Mouse (Mus musculus) c-Kit-positive CD71-positive TER-119-negative erythroid progenitor cells, embryonic 14.5 days (primary cell): Measurements from ENCODE around the gene Foxs1.
A peak's percentile ranks its signal among the peaks of the same experiment; 100 is the strongest.

Experiments
- DNase-seq: peaks from one replicate; pipeline ENCODE4 v3.0.0-alpha.2; 2013; ENCODE audit warnings: low read depth

The Foxs1 gene

DNA sequence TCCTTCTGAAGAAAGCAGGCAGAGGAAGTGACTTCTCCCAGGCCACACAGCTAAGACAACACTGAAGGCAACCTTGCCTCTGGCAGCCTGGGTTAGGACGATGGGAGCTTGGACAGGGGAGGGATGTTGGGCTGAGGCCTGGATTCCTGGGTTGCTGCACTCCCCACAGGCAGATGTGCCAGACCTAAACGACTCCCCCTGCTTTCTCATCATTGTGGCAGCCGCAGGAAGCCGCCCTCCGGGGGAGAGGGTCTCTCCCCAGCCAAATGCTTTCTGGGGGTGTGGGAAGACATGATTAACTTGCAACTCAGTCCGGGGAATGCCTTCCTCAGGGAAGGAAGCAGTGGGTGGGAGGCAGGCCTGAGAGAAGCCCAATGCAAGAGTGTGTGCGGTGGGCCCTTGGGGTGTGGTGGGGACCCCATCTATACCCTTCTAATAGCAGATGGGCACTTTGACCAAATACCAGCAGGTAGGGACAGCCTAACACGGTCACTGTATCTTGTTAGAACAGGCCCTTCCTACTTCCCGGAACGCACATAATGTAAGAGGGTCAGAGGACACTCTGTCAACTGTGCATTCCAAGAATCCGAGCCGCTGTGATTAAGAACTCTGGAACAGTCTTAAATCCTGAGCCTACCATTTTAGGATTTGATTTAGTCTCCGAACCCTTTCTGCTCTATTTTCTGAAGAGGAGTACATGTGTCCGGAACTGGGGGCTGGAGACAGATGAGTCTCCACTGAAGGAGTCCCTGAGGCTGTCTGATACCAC, 4.6 kb downstream of the Foxs1 start:
- DNase-seq: no peak

DNA sequence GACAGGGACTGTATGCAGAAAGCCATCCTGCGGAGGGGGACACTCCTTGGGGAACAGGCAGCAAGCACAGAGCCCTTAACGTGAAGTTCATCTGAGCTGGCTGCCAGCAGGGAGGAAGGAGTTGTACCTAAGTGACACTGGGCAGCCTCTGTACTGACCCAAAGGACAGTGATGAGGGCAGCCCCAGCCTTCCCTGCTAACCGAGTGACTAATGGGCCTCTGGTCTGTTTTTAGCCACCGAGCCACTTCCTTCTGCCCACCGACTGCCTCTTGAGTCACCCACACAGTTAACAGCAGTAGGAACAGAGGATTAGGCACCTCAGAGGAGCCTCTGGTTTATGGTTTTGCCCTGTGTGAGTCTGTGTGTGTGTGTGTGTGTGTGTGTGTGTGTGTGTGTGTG, 5.6 kb downstream of the Foxs1 start:
- no peak for DNase-seq

GRCm38 (mm10) chr2:152926896-152927295, 6.1 kb downstream of the Foxs1 start:
- no peak for DNase-seq

DNA sequence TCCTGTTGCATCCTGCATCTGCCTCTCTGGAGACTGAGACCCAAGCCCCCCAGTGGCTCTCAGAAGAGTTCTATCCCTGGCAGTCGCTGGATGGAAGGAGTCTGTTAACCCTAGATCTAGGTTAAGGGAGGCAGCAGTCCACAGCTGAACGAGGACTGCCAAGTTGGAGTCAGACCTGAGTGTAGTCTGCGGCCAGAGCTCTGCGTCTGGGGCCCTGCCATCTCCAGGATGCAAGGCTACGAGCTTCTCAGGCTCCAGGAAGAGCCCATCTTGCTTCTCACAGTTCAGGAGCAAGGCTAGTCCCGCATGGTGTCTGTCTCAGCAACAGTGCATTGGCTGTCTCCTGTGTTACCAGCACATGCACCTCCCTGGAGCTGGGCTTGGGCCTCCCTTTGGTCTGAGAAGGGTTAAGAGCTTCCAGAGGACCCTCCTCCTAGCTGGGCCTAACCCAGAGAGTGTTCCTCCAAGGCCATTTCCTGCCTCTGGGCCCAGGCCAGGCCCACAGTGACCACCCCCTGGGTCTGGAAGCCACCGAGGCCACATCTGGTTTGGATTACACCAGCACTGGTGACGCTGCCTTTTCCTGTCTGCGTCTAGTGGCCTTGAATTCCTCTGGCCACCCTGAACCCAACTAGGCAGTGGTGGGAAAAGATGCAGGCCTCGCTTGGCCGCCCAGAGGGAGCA, 7.7 kb downstream of the Foxs1 start:
- DNase-seq: no peak

DNA sequence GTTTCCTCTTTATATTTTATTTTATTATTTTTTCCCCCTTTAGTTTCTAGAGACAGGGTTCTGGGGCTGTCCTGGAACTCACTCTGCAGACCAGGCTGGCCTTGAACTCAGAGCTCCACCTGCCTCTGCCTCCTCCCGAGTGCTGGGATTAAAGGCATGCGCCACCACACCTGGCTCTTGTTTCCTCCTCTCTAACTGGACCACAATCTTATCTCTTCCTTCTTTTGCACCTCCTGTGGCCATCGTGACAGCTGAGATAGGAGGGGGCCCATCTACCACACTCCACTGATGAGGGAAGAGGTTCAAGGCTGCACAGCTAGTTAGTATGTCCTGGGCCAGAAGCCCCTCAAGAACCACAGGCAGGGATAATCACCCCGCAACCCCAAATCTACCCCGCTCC, 8.5 kb downstream of the Foxs1 start:
- no peak for DNase-seq

DNA sequence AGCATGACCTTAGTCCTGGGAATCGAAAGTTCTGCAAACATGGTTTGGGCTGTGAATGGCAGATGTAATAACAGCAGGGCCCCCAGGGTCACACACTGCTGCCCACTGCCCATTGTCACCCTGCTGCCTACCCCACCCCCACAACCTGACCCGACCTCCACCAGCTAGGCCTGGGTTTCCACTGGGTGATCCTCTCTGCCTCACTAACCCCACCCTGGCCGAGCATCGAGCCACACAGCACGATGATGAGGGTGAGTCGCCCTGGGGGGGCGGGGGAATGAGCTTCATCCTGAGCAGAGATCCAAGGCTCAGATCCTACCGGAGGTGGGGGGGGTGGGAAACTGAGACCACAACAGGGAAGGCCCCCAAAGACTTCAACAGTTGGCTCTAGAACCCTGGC, 8.9 kb downstream of the Foxs1 start:
- no peak for DNase-seq

DNA sequence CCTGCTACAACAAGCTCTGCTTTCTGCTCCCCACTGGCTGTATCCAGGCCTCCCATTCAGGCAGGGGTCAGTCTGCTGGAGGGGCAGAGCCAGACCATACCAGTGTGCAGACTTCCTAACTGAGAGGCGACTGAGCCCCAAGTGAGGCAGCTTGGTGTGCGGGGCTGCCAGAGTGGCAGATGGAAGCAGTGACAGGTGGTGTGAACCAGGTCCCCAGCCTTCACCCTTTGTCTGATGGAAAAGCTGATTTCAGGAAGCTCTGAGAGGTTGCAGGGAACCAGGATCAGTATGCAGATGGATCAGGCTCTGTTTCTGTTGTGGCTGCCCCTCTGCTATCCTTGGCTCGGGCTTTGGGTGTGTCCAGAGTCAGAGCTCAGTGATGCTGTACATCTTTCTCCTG, 9.4 kb downstream of the Foxs1 start:
- no peak for DNase-seq

DNA sequence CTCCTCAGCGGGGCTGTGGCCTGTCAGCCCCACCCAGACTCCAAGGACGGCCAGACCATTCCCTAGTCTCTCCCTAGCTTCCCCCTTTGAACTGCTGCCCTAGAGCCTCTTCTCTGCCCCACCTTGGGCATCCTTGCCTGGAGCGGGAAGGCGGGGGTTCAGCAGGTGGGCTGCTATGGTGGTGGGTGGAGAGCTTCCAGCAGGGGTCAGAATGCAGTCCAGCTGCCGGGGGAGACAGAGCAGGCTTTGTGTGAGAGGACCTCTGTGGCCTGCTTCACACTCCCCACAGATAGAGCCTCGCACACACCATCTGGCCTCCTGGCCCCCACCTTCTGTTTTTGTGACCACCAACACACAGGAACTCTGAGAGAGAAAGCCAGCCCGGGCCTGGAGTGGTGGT, 10.6 kb downstream of the Foxs1 start:
- DNase-seq: no peak

DNA sequence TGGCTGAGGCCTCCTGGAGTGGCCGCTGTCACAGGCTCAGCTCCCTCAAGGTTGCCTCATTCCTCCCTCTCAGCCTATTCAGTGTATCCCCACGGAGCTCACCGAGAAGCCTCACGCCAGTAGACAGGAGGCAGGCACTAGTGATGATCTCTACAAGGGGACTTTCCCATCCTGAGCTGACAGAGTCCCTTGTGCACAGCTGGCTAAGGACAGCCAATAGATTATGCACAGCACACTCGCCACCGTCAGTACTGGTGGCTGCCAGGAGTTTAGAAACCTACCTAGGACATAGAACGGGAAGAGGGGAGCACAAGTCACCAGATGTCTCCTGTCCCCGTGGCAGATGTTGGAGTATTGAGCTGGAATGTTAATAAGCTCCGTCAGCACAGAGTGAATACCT, 15.3 kb downstream of the Foxs1 start:
- DNase-seq: no peak

GRCm38 (mm10) chr2:152916111-152916510, 16.9 kb downstream of the Foxs1 start:
- DNase-seq: no peak

- DNase-seq: no peak
Observed at GRCm38 (mm10) chr2:152915453-152915852, 17.6 kb downstream of the Foxs1 start.

DNA sequence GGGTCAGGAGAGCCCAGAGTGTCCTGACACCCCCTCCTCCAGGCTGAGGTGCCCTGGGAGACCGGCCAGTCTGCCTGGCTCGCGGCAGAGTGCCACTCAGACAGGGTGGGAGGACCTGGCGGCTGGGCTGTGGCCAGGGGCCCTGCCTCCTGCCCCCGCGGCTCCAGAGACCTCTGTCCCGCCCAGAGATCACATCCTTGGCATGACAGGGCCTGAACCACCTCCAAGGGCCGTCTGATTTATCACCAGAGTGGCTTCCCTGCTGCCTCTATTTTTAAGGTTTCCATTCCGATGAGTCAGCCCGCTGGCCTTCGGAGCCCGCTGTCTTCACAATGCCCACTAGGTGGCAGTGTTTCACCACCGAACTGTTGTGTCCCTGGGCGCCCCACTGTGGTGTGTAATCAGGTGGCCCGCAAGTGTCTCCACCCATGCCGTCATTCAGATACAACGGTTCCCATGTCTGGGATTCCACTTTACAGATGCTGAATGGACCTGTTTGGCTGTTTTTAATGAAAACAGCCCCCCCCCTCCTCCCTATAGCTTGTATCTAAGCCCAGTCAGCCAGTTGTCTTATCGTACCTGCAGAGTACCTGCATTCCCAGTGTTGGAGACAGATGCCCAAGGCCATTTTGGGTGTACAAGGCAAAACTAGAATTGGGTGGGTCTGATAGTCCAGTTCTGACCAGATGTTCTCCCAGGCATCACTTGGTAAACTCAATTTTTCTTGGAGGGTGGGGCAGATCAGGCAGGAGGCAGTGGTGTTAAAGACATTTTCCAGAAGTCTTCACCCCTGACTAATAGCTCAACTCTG, 18.5 kb downstream of the Foxs1 start:
- peak; percentile 80 for DNase-seq

- no peak for DNase-seq
Observed at GRCm38 (mm10) chr2:152913471-152913870, 19.5 kb downstream of the Foxs1 start.

DNA sequence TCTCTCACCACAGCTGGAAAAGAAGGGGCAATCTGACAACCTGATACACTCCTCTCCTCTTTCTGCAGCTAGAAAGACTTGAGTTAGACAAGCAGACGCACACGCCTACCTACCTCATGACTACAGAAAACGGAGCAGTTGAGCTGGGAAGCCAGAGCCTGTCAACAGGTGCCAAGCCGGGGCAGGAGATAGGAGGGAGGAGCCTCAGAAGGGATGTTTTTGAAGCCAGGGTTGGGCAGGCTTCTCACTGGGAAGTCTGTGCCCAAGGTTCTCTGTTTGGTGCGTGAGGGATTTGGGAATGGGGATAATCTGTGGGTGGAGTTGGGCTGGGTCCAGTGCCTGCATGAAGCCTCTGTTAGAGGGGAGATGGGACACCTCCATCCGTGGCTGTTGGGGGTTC, 21.6 kb downstream of the Foxs1 start:
- DNase-seq: no peak

- DNase-seq: no peak
Observed at GRCm38 (mm10) chr2:152911031-152911430, 22.0 kb downstream of the Foxs1 start, which contains the start of gene Mylk2. TSS of gene Mylk2 (plus strand) at chr2:152911352.

DNA sequence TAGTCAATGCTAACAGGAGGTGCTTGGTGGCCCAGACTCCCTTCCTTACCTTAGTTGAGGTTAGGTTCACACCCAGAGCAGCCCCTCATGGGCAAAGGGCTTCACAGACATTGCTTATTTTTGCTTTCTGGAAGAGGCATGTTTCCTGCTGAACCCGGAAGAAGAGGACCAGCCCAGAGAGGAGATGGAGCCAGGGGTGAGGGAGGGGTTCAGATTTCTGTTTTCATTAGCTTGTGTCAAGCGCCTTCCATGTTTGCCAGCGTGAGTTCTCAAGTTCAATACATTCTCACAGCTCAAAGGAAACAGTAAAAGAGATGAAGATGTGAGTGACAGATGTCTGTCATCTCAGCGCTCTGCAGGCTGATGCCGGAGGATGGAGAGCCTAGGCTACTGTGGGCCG, 23.2 kb downstream of the Foxs1 start:
- DNase-seq: no peak

DNA sequence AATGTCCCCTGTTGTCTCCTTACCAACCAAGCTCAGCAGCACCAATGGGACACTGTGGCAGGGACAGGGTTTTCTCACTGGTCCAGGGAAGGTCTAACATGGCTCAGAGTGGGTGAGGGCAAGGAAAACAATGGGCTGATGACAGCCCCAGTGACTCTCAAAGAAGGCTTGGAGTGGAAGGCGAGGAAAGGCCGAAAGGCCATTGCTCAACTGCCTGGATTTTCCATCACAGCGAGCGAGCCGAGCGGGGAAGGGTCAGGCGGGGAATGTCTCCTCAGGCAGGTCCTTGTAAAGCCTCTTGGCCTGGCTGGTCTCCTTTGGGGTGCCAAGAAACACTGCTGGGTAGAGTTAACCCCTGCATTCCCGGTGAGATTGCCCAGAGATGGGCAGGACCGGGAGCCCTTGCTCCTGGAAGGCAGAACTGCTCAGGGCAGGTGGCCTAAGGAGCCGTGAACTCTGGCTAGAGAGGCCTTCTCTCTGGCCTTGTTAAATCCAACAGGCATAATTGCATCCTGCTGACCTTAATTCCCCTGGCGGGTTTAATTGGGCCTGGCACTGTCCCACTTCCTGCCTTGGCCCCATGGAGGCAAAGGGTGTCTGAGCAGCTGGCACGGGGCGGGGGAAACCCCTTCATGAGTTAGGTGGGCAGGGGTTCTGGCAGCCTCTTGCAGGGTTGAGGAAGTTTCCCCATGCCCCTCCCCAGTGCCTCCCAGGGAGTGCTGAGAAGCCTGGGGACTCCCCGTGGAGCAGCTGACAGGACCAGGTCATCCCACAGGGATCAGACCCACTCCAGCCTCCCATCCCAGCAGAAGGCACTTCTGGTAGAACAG, 25.7 kb downstream of the Foxs1 start:
- no peak for DNase-seq

- DNase-seq: no peak
Observed at GRCm38 (mm10) chr2:152906274-152907037, 26.6 kb downstream of the Foxs1 start.

- DNase-seq: no peak
Observed at GRCm38 (mm10) chr2:152905036-152905829, 27.8 kb downstream of the Foxs1 start.

DNA sequence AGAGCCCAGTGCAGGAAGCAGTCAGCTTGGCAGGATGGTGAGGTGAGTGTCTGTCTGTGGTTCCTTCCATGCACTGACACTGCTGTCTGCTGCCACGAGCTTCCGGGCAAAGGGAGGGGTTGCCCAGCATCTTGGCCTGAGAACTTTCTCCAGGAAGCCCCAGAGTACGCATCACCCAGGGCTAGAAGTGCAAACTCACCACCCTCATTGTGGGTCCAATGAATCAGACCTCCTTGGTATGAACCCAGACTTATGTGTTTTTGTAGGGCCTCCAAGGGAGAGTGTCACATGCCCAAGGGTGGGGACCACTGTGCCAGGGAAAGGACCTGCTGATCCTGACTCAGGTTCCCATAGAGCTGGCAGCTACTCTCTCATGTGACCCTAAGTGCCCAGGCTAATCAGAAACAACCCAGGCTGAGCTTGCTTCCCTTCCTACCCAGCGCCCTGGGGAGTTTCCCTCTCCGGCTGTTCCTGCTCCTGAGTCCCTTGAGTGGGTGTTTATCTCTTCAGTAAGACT, 28.8 kb downstream of the Foxs1 start:
- DNase-seq: no peak
